Mouse (Mus musculus) megakaryocyte, embryonic 14.5 days (primary cell): ENCODE measurements at regions not wholly inside any gene's neighbourhood (a gene's known extent, or its start where the extent isn't known, plus 50 kb on each side); places are given as distances from the start of the nearest gene placed in this dataset.

Experiments
- FLI1 ChIP-seq: IDR thresholded peaks from 2 replicates; pipeline ENCODE4 v1.6.1; 2012; ENCODE audit warnings: low read length, inconsistent platforms, mixed read lengths
- GATA1 ChIP-seq: IDR thresholded peaks from 3 replicates; pipeline ENCODE4 v1.6.1; 2012; ENCODE audit warnings: mixed read lengths, low read length, inconsistent platforms, borderline replicate concordance

- TF ChIP-seq GATA1: no peak
- TF ChIP-seq FLI1: no peak
Observed at GRCm38 (mm10) chr10:98685739-98686138, 228.5 kb upstream of the Atp2b1 start.
